Mouse (Mus musculus) c-Kit-positive CD71-negative TER-119-negative erythroid progenitor cells, embryonic 14.5 days (primary cell): ENCODE data around the gene Mkrn2.
"Not testable (repeated sequence)": the region's sequence is repeated elsewhere in the genome, so short reads cannot be mapped to it uniquely, and the experiment has no call there.

ENCODE experiments used
- DNase-seq: peaks from one replicate; pipeline ENCODE4 v3.0.0-alpha.2; 2013; ENCODE audit warnings: low read depth

Gene Mkrn2

DNA sequence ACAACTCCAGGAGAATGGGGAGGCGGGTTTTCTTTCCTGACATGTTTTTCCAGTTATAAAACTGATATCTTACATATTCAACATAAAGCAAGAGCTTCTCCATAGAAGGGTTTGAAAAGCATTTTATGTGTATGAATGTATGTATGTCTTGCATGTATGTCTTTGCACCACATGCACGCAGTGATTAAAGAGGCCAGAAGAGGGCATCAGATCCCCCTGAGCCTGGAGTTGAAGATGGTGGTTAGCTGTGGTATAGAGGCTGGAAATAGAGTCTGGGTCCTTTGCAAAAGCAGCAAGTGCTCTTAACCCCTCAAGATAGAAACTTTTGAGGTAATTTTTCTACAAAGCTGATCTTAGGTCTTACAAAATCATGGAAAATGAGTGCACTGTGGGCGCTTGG is 7.4 kb downstream of the Mkrn2 start:
- peak; percentile 38 for DNase-seq

DNA sequence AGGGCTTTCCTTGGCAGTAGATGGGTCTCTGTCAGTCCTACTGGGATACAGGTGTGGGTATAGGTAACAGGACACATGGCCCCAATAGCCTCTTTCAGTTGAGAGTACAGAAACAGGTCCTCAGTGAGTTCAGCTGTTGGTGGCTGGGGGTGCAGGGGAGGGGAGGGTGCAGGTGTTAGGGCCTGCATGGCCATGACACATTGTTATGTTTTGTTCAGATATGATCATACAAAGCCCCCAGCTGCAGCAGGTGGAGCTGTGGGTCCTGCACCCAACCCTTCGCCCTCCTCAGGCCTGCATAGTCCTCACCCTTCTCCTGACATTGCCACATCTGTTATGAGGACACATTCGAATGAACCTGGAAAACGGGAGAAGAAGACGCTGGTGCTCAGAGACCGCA is 8.6 kb downstream of the Mkrn2 start:
- DNase-seq, result no peak

DNA sequence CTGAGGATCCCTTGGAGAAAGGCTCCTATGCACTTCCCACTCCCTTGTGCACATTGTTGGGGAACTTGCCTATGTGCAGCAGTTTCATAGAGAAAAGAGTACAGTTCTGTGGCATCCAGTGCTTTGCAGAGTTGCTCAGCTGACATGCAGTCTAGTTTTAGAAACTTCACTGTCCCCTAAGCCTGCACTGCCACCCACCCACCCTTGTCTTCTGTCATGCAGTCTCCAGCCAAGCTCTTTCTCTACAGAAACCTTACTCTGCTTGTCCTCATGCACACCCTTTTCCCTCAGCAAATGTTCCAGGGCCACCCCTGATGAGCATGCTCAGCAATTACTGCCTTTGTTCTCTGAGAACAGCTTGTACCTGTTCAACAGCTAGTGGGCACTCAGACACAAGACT is 12.1 kb downstream of the Mkrn2 start:
- no peak for DNase-seq

DNA sequence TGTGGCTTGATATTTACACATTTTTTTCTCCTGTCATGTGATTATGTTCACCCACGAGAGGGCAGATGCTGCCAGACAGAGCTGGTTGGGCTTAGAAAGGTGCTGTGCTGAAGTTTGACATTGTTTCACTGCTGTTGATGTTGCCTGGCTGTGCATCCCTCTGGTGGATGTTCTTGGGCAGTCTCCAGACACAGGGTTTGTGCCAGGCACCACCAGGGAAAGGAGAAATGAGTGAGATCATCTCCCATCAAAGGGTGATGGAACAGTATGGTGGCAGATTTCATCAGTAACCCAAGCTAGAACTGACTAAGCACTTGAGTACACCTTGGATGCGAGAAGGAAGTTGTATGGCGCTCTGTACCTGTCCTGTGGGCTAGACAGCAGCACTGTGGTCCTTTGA is 14.3 kb downstream of the Mkrn2 start:
- DNase-seq, result no peak

DNA sequence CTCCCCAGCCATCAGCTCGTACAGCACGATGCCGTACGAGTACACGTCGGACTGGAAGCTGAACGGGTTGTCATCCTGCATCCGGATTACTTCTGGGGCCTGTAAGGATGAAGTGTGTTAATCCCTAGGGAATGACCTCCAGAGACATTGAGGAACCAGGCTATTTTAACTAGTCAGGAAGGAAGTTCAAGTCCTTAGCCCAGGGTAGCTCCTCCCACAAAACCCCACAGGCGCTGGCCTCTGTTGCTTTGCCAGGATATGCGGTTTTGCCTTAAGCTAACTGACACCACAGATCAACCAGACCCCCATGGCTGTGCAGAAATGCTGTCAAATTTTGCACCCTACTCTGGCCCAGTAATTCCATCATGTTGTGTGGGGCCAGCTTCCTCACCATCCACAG is 18.1 kb downstream of the Mkrn2 start:
- no peak for DNase-seq

DNA sequence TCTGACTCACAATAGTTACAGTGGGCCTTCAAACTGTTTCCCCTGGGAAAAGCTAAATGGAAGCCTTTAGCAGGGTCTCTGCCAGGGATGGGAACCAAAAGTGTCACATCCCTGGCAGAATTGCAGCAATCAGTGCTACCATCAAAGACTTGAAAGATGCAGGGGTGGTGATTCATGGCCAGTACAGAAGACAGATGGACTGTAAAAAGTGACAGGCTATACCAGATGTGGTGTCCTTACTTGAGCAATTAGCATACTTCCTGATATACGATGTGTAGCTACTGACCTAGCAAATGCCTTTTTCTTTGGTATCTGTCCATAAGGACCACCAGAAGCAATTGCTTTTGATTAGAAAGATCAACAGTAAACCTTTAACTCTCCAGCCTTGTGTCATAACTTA is 19.2 kb downstream of the Mkrn2 start:
- DNase-seq, result no peak

DNA sequence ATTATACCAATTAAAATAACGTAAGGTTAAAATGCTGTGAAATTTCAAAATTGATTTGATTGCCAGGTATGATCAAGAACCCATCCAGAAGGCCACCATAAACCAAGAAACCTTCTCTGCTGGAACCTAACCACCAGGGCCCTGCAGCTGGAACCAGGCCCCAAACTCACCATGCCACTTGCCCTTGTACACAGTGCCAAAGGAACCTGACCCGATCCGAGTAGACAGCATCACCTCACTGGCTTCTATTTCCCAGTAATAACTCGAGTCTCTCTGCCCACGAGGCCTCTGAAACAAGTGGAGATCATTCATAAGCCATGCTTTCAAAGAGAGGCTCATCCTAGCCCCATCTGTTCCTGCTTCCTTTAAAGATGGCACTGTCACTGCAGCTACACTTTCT is 24.4 kb downstream of the Mkrn2 start:
- no peak for DNase-seq

DNA sequence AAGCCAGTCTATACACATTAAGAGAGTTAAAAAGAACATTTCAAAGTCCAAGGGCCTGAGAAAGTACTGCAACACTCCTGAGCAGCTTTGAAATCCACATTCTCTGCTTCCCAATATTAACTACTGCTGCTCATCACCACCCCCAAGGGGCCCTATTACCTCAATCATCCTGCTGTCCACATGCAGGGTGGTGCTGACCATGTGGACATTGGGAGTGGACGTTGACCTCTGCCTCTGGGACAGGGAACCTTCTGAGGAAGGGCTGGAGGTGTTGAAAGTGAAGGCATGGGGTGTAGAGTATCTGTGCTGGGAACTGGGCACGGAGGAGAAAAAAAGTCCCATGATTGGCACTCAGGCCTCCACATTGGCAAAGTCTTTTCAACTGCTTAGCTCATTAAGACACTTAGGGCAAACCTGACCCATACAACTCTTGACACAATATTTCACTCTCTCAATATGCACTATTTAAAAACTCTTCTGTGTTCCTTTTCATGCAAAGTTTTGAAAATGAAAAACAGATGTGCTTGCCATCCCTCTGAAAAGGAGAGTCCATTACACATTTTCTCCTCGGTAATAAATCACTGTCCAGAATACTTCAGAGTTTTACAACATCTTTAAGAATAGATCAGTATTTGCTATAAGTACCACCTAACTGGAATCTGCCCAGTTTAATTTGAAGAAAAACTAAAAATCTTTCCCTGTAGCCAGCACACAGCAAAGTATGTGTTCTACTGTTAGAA is 29.5 kb downstream of the Mkrn2 start:
- no peak for DNase-seq

DNA sequence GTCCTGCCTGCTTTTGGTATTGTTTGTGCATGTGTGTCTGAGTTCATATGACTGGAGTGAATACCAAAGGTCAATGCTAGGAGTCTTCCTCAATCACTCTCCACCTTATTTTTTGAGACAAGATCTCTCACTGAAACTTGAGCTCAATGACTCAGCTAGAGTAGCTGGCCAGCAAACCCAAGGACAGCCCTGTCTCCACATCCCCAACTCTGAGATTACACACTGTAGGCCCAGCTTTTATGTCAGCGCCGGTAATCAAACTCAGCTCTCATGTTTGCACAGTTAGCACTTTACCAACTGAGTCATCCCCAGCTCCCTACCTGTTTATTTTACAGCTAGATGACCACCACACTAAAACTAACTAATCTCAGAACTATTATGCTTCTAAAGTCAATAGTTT is 32.3 kb downstream of the Mkrn2 start:
- no peak for DNase-seq

DNA sequence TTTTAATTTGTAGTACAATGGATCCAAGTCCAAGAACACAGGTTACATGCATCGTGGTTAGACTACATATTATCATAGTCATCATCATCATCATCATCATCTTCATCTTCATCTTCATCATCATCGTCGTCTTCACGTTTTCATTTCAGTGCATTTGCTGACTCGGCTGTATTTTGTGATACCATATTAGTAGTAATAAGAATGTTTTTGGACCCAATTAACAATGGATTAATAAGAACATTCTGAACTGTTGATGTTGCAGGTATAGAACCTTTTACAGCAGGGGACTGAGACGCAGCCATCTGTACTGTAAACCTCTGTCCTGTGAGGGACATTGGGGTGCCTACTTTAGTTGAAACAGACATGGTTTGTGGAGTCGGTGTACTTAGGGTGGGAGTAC is 36.5 kb downstream of the Mkrn2 start:
- DNase-seq, result not testable (repeated sequence)

DNA sequence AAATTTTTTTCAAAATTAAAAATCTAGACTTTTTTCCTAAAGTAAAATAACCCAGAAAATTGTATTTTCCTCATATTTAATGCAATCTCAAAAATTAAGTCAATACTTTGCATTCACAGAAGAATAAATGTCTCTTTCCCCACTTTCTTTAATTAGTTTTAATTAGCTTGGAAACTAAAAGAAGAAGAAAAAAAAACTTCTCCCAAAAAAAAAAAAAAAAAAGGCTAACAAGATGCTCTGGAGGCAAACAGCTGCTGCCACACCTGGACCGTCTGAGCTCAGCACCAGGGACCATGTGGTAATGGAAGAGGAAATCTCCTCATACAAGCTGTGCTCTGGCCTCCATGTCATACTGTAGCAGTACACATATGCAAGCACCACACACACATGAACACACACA is 41.6 kb downstream of the Mkrn2 start:
- no peak for DNase-seq

DNA sequence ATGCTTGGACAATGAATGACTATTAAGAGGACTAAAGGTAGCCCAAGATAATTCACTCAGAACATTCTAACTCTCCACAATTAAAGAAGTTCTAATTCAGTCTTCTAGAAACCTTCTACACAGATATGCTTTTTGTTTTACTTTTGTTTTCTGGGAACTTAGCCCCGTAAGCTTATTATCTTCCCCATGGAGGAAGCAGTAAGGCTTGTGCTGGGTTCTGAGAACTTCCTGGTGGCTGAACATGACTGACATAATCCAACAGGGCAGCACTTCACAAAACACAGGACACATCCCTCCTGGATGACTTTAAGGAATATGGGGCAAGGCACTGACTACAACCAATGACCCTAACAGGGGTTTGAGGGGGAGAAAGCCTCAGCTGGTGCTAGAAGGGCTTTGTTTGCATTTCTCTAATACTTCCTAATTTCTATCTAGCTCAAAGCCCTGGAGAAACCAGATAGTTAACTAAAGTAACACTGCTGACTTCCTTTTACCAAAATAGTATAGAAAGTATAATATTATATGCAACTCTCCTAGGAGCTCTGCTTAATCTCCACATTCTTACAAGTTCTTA is 48.2 kb downstream of the Mkrn2 start:
- DNase-seq, result no peak

DNA sequence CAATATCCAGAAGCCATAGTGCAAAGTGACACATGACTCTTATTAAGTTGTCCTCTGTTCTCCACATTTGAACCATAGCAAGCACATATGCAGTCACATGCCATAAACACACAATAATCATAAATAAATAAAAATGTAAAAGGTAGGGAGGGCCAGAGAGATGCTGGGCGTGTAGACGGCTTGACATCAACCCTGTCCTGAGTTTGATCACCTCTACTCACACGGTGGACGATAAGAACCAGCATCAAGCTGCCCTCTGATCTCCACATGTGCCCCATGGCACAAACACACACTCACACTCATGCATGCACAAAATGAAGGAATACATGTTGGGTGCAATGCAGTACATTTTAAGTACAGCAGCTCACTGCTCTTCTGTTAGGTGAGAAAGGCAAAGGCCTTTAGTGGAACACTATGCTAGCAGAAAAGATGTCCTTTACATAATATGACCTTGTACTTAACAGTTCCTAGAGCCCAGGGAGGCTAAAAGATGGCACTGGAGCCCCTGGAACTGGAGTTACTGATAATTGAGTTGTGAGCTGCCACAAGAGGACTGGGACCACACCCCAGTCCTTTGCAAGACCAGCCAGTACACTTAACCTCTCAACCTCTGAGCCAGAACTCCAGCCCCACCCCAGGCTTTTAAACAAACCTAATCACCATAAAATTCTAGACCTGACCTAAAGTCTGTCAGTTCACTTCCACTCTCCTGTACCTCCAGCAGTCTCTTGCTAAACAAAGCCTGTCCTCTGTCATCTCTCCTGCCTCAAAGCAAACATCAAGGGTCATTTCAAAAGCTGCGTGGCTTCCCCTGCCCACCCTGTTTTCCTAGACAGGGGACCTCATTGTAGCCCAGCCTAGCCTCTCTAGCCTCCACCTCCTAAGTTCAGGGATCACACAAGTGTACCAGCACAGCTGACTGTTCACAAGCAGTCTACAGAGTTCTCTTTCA is 49.0 kb downstream of the Mkrn2 start:
- peak; percentile 34 for DNase-seq

DNA sequence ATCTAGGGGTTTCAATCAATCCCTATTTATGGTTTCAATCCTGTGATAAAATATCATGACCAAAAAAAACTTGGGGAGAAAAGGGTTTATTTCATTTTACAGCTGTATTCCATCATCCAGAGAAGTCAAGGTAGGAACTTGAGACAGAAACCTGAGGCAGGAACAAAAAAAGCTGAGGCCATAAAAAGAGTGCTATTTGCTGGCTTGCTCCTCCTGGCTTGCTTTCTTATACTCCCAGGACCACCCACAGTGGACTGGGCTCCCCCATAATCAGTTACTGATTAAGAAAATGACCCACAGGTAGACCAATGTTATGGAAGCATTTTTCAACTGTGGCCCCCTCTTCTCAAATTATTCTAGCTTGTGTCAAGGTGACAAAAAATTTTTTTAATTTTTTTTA is 50.0 kb downstream of the Mkrn2 start:
- DNase-seq, result no peak

DNA sequence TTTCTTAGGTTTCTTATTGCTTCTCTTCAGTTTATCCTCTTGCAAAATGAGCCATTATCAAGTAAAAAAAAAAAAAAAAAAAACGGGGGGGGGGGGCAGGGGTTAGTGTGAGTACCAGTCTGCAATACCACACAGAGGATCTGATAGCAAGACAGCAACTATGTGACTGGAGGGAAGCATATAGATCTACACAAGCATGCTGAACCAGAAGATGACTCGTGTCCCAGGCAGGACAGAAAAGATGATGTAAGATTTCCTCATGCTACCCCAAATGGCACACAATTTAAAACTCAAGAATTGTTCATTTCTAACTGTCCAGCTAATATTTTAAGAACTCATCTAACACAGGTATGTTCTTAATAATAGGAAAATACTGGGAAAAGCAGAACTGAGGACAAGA is 52.2 kb downstream of the Mkrn2 start:
- DNase-seq, result no peak

DNA sequence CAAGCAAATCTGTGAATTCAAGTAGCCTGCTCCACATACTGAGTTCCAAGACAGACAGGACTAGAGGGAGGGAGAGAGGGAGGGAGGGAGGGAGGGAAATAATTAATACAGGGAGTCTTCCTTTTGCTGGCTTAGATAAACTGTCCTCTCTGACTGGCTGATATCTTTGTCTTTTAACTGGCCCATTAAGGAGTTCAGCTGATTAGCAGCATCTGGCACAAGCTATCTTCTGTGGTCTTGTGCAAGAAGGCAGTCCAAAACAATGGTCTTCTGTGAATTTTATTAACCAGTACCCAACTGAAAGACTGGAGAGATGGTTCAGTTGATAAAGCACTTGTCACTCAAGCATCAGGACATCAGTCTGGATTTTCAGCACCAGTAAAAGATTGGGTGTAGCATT is 57.1 kb downstream of the Mkrn2 start:
- DNase-seq, result no peak

DNA sequence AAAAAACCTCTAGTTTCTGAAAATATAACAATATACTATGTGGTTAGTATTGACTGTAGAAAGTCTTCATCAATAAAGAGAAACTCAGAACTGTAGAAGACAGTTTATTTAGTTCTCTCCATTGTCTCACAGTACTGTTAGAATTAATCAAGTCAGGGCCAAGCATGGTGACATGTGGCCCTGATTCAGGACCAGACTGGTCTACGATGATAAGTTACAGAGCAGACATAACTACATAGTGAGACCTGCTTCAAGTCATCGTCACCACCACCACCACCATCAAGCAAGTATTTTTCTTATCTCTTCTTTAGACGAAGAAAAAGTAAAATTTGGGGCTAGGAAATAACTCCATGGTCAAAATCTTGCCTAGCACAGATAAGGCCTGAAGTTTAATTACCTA is 62.6 kb downstream of the Mkrn2 start:
- DNase-seq, result no peak

DNA sequence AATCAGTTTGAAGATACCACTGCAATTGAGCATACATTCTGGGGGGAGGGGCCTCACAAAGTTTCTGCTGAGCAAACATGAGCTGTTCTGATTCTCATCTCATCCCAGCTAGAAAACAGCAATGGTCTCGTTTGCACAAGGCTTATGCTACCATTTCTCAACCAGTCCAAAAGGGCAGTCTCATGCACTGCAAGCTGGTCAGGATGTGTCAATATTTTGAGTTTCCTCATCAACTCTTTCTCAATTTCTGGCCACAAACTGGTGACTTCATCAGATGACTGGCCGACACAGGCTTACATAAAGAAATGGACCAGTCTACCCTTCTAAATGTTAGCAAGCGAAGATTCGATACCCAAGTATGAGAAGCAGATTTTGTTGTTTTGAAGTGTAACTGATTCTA is 64.9 kb downstream of the Mkrn2 start:
- DNase-seq, result no peak
